2 mouse cellular contexts compared by ENCODE assay signal in genomic region chr5:10958057-10958456, GRCm38 (mm10). TPM values are rescaled to one million over a fixed set of nuclear protein-coding genes. Genes with fewer than 3 reads are reported as not detected.
"Had no signal": no experiment of that assay in that cellular context is flagged by ENCODE, and none has a peak within 500 bp of the region (broad histone marks: within the 10 kb centered on the region; RNA-seq: fewer than 3 reads in every experiment).

No protein-coding gene starts in this region.

RNA-seq across cellular contexts. Expression of gene Gm8857, which starts 10.4 kb away (rescaled TPM):
- total RNA-seq: megakaryocyte, adult 5-6 weeks; megakaryocyte-erythroid progenitor cell, adult 5-6 weeks had no signal

RNA-seq across cellular contexts. Expression of gene Gm8871, which starts 10.5 kb away (rescaled TPM):
- total RNA-seq: megakaryocyte, adult 5-6 weeks; megakaryocyte-erythroid progenitor cell, adult 5-6 weeks had no signal
